Mouse (Mus musculus) midbrain, postnatal 0 days (tissue): ENCODE data around the gene Srrm3. TPM values are rescaled to one million over a fixed set of nuclear protein-coding genes. Genes with fewer than 3 reads are reported as not detected.
A peak's percentile ranks its signal among the peaks of the same experiment; 100 is the strongest.

Experiments
- ATAC-seq: fragments of 200-750 bp; cut with Nextera tagmentation; 2 replicates; pipeline ENCODE4 v1.8.0; 2017; ENCODE audit warnings: moderate number of reproducible peaks, mild to moderate bottlenecking, moderate TSS enrichment, moderate library complexity; ENCODE audit not compliant: low FRiP score
- DNase-seq: peaks from one replicate; pipeline ENCODE4 v3.0.0-alpha.2; 2015; ENCODE audit warnings: low spot score
- H3K27ac ChIP-seq: fragments of 300-500 bp; sonication (generic); 2 replicates; pipeline ENCODE4 v1.5.1; 2014; ENCODE audit warnings: low read depth, mild to moderate bottlenecking, low read length, mixed read lengths
- H3K27me3 ChIP-seq: fragments of 300-500 bp; sonication (generic); 2 replicates; pipeline ENCODE4 v1.6.1; 2014; ENCODE audit warnings: low read length, control low read depth, mixed read lengths; ENCODE audit not compliant: insufficient read depth
- H3K36me3 ChIP-seq: fragments of 300-500 bp; sonication (generic); 2 replicates; pipeline ENCODE4 v1.6.1; 2014; ENCODE audit warnings: low read length, control low read depth, mixed read lengths; ENCODE audit not compliant: insufficient read depth
- H3K4me1 ChIP-seq: fragments of 300-500 bp; sonication (generic); 2 replicates; pipeline ENCODE4 v1.6.1; 2014; ENCODE audit warnings: mild to moderate bottlenecking, control low read depth, antibody characterized with exemption, low read length, mixed read lengths; ENCODE audit not compliant: insufficient read depth
- H3K4me2 ChIP-seq: fragments of 300-500 bp; sonication (generic); 2 replicates; pipeline ENCODE4 v1.6.1; 2014; ENCODE audit warnings: low read depth, mild to moderate bottlenecking, low read length, mixed read lengths; ENCODE audit not compliant: poor library complexity, severe bottlenecking
- H3K4me3 ChIP-seq: fragments of 300-500 bp; sonication (generic); 2 replicates; pipeline ENCODE4 v1.5.1; 2014; ENCODE audit warnings: low read depth, mild to moderate bottlenecking, low read length, moderate library complexity
- H3K9ac ChIP-seq: fragments of 300-500 bp; sonication (generic); replicated peaks from 2 replicates; pipeline ENCODE4 v1.6.1; 2014; ENCODE audit warnings: mild to moderate bottlenecking, low read length, moderate library complexity, mixed read lengths; ENCODE audit not compliant: poor library complexity, severe bottlenecking
- H3K9me3 ChIP-seq: fragments of 300-500 bp; sonication (generic); 2 replicates; pipeline ENCODE4 v1.6.1; 2016; ENCODE audit warnings: low read length, control low read depth
- CTCF ChIP-seq: IDR thresholded peaks from 2 replicates; pipeline ENCODE4 v1.5.1; 2016; ENCODE audit warnings: antibody characterized with exemption, mild to moderate bottlenecking
- whole genome bisulfite sequencing: fragments of 180-500 bp; shearing (Covaris S2); extraction: QIAGEN DNeasy Blood & Tissue Kit; methylation state at CpG from one replicate; pipeline ENCODE4 v1.1.7; 2014; 5-methylcytosine and 5-hydroxymethylcytosine counted together
- polyA plus RNA-seq: library from polyadenylated mRNA; unstranded; fragments of >200 nt; fragmentation: Nextera tagmentation; extraction: Ambion mirVana; gene quantifications from 2 replicates; pipeline ENCODE4 v1.2.1, GENCODE M21; 2015
- total RNA-seq: library from RNA; depleted of rRNA; stranded (reverse); fragments of >200 nt; gene quantifications from 2 replicates; pipeline ENCODE4 v1.2.3, GENCODE M21; 2014

Gene Srrm3
- total and polyA plus RNA-seq, 2 experiments from 2014 or later = 58.8 to 123 TPM

GRCm38 (mm10) chr5:135877831-135878231 is 71.1 kb downstream of the Srrm3 start:
- peak overlapping the region; percentile 51 for H3K4me2 ChIP-seq
- peak; percentile 86 for DNase-seq
- peak; percentile 82 for TF ChIP-seq CTCF
- ATAC-seq = no peak; the same call in 1 of the 2 replicates
- H3K4me1 ChIP-seq = no peaks in the 10 kb centered on the region
- WGBS = 1% methylated on average over 16 of the region's 16 CpGs
- no peaks in the 10 kb centered on the region for H3K27me3 ChIP-seq
- no peaks in the 10 kb centered on the region; the same call in 1 of the 2 replicates for H3K36me3 ChIP-seq
- no peak overlapping the region for H3K27ac ChIP-seq
- no peaks in the 10 kb centered on the region for H3K9me3 ChIP-seq
- peak overlapping the region; percentile 46 for H3K9ac ChIP-seq
- peak overlapping the region; percentile 27 for H3K4me3 ChIP-seq

GRCm38 (mm10) chr5:135879449-135880158 is 72.9 kb downstream of the Srrm3 start:
- Histone ChIP-seq H3K4me2 (no peak overlapping the region), H3K4me1 (no peaks in the 10 kb centered on the region), H3K27ac (no peak overlapping the region), H3K4me3 (no peak overlapping the region), H3K9ac (no peak overlapping the region; the same call in 1 of the 2 replicates), H3K27me3 (no peaks in the 10 kb centered on the region), H3K36me3 (no peaks in the 10 kb centered on the region), H3K9me3 (no peaks in the 10 kb centered on the region)
- DNase-seq (peak; percentile 79), ATAC-seq (peak; percentile 10; the same call in 1 of the 2 replicates)
- no peak for TF ChIP-seq CTCF
- 50% methylated on average over 13 of the region's 13 CpGs for WGBS

- Histone ChIP-seq H3K4me1 (0 out of 2 replicates have a peak, but pooled peaks cover 3% of the 10 kb centered on the region), H3K27me3 (0 out of 2 replicates have a peak, but pooled peaks cover 7% of the 10 kb centered on the region), H3K9ac (no peak overlapping the region), H3K36me3 (no peaks in the 10 kb centered on the region), H3K27ac (no peak overlapping the region), H3K9me3 (no peaks in the 10 kb centered on the region), H3K4me3 (no peak overlapping the region), H3K4me2 (no peak overlapping the region)
- DNase-seq (no peak), ATAC-seq (0 out of 2 replicates have a peak, but pooled peaks have one; percentile 16)
- WGBS = 74% methylated on average over 6 of the region's 6 CpGs
- no peak for TF ChIP-seq CTCF
Observed at GRCm38 (mm10) chr5:135884641-135885040, 78.0 kb downstream of the Srrm3 start.

GRCm38 (mm10) chr5:135887675-135888102 is 81.0 kb downstream of the Srrm3 start, which contains the start of gene Hspb1:
TSS of gene Hspb1 (plus strand) at chr5:135887919.
- H3K4me3 ChIP-seq = peak within 1 kb of the TSS; percentile 24
- H3K4me1 ChIP-seq = 0 out of 2 replicates have a peak, but pooled peaks cover 3% of the 10 kb centered on the region
- H3K36me3 ChIP-seq = no peaks in the 10 kb centered on the region
- H3K4me2 ChIP-seq = peak within 1 kb of the TSS; percentile 32
- DNase-seq (peak; percentile 42), ATAC-seq (no peak)
- no peak within 1 kb of the TSS for H3K27ac ChIP-seq
- 0 out of 2 replicates have a peak within 1 kb of the TSS, but pooled peaks have one; percentile 29 for H3K9ac ChIP-seq
- H3K27me3 ChIP-seq = peaks cover 16% of the 10 kb centered on the region
- TF ChIP-seq CTCF = no peak
- WGBS = 3% methylated on average over 24 of the region's 24 CpGs
- H3K9me3 ChIP-seq = no peaks in the 10 kb centered on the region

GRCm38 (mm10) chr5:135888405-135889215 is 81.9 kb downstream of the Srrm3 start:
- Histone ChIP-seq H3K9me3 (no peaks in the 10 kb centered on the region), H3K9ac (0 out of 2 replicates have a peak overlapping the region, but pooled peaks have one; percentile 29), H3K4me2 (peak overlapping the region; percentile 28), H3K36me3 (no peaks in the 10 kb centered on the region), H3K4me3 (peak overlapping the region; percentile 17; the same call in 1 of the 2 replicates), H3K27ac (no peak overlapping the region), H3K4me1 (0 out of 2 replicates have a peak, but pooled peaks cover 3% of the 10 kb centered on the region), H3K27me3 (peaks cover 16% of the 10 kb centered on the region)
- TF ChIP-seq CTCF = no peak
- DNase-seq (no peak), ATAC-seq (no peak)
- 5% methylated on average over 30 of the region's 30 CpGs for WGBS
